Mouse (Mus musculus) lung, adult 2 months (tissue): Measurements from ENCODE around the gene Jhy.

Source experiments
- CTCF ChIP-seq: fragments of 200-500 bp; IDR thresholded peaks from 2 replicates; pipeline ENCODE4 v1.5.1; 2011; ENCODE audit warnings: mild to moderate bottlenecking, low read length, control low read depth; ENCODE audit not compliant: insufficient read depth
- POLR2A ChIP-seq: fragments of 200-500 bp; IDR thresholded peaks from 2 replicates; pipeline ENCODE4 v1.6.1; 2011; ENCODE audit warnings: low read depth, mild to moderate bottlenecking, control low read depth, low read length, borderline replicate concordance; ENCODE audit errors: extremely low read depth

- TF ChIP-seq CTCF (no peak), POLR2A (no peak)
Measured at GRCm38 (mm10) chr9:40948473-40948872, 15.4 kb downstream of the Jhy start.
